Mouse (Mus musculus): Measurements from ENCODE around the gene Slain2.

GRCm38 (mm10) chr5:72879736-72880135 lies 34.4 kb upstream of the Slain2 start:
- TF ChIP-seq CTCF (IDR thresholded peaks at IDR 0.05): no peak
- no peak for TF ChIP-seq EP300 (IDR thresholded peaks at IDR 0.05; ENCODE audit: insufficient read depth, low read depth, low read length)
